ENCODE assay signal across 8 mouse cellular contexts in the genomic region with DNA sequence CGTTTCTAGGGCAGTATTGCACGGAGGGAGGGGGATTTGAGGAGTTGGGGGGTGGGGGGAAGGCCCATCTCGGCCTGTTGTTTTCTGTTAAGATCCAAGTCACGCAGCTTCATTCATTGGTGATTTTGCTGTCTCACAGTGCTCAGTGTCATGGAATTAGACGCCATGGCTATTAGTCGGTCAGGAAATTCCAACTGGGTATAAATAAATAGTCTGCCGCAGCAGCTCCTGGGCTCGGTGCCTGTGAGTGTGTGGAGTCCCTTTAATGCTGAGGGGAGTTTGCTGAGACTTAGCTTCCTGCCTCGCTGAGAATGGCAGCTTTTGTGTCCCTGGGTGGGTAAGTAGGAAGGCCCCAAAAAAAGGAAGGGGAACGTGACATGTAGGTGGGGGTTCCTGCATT.
DNase-seq lines count a peak whose midpoint lies in the region; ATAC-seq and TF ChIP-seq lines count a peak whose summit lies in the region.

No protein-coding gene starts in this region.

- peak overlapping the region; percentile 43 for H3K9ac ChIP-seq in heart, postnatal 0 days (replicated peaks; ENCODE audit: low read depth, low read length)
- H3K9ac ChIP-seq in midbrain, embryonic 14.5 days (replicated peaks; ENCODE audit: low read length): no peak overlapping the region

- TF ChIP-seq CTCF in embryonic fibroblast, embryonic 13.5 days (IDR thresholded peaks at IDR 0.05; ENCODE audit: borderline replicate concordance, insufficient read depth, low read length): no peak
- TF ChIP-seq CTCF in heart, postnatal 0 days (IDR thresholded peaks at IDR 0.05; ENCODE audit: low read depth): no peak

- H3K9me3 ChIP-seq in heart, postnatal 0 days (replicated peaks; ENCODE audit: control insufficient read depth, low read length): no peaks in the 10 kb centered on the region
- no peaks in the 10 kb centered on the region for H3K9me3 ChIP-seq in midbrain, embryonic 14.5 days (ENCODE audit: control insufficient read depth, low read length)

- TF ChIP-seq EP300 in heart, postnatal 0 days (IDR thresholded peaks at IDR 0.05; ENCODE audit: low read depth): no peak

- H3K36me3 ChIP-seq in heart, postnatal 0 days (replicated peaks; ENCODE audit: control insufficient read depth, insufficient read depth, low read length): no peaks in the 10 kb centered on the region
- H3K36me3 ChIP-seq in midbrain, embryonic 14.5 days (ENCODE audit: control insufficient read depth, insufficient read depth, low read length): no peaks in the 10 kb centered on the region

- H3K4me2 ChIP-seq in heart, postnatal 0 days (ENCODE audit: low read depth, low read length): peak overlapping the region; percentile 57
- H3K4me2 ChIP-seq in midbrain, embryonic 14.5 days (ENCODE audit: low read length): peak overlapping the region; percentile 16; the same call in 1 of the 2 replicates

- peak; percentile 17 for DNase-seq in layer of hippocampus, adult 11-12 months (ENCODE audit: low spot score)
- no peak for DNase-seq in layer of hippocampus, postnatal 25 days (ENCODE audit: extremely low spot score in 1 of 2, low spot score in 1 of 2)
- peak; percentile 87 for DNase-seq in heart, postnatal 0 days (ENCODE audit: low spot score)
- DNase-seq in layer of hippocampus, adult 9-11 months: peak; percentile 24
- DNase-seq in midbrain, embryonic 14.5 days: peak; percentile 78
- DNase-seq in thymus, postnatal 4 days: no peak

- peak; percentile 75 for ATAC-seq in heart, postnatal 0 days (ENCODE audit: insufficient read depth, low read depth)
- peak; percentile 55; the same call in 1 of the 2 replicates for ATAC-seq in midbrain, embryonic 14.5 days (ENCODE audit: low FRiP score, low TSS enrichment)
- ATAC-seq in granulocyte monocyte progenitor cell, adult 5-6 weeks (replicated peaks; ENCODE audit: poor library complexity, severe bottlenecking): no peak

- no peak overlapping the region for H3K4me3 ChIP-seq in embryonic fibroblast, embryonic 13.5 days (ENCODE audit: insufficient read depth, low read length)
- peak overlapping the region; percentile 19 for H3K4me3 ChIP-seq in heart, postnatal 0 days (ENCODE audit: low read depth, low read length)
- no peak overlapping the region for H3K4me3 ChIP-seq in midbrain, embryonic 14.5 days (replicated peaks; ENCODE audit: low read depth, low read length)

- peak; percentile 32; the same call in 1 of the 2 replicates for TF ChIP-seq POLR2A in embryonic fibroblast, embryonic 13.5 days (IDR thresholded peaks at IDR 0.05; ENCODE audit: low read depth, low read length)

- H3K27me3 ChIP-seq in heart, postnatal 0 days (ENCODE audit: control insufficient read depth, insufficient read depth, low read length): no peaks in the 10 kb centered on the region
- peaks cover 7% of the 10 kb centered on the region; the same call in 1 of the 2 replicates for H3K27me3 ChIP-seq in midbrain, embryonic 14.5 days (ENCODE audit: control insufficient read depth, insufficient read depth, low read length)

- H3K27ac ChIP-seq in embryonic fibroblast, embryonic 13.5 days (ENCODE audit: insufficient read depth, low read length): peak overlapping the region; percentile 90
- peak overlapping the region; percentile 89 for H3K27ac ChIP-seq in heart, postnatal 0 days (ENCODE audit: low read depth)
- no peak overlapping the region for H3K27ac ChIP-seq in midbrain, embryonic 14.5 days (replicated peaks; ENCODE audit: low read depth, low read length)

- 9% methylated on average over 10 of the region's 10 CpGs for WGBS in heart, postnatal 0 days
- WGBS in midbrain, embryonic 14.5 days: 6% methylated on average over 10 of the region's 10 CpGs

- H3K4me1 ChIP-seq in embryonic fibroblast, embryonic 13.5 days (ENCODE audit: control insufficient read depth, insufficient read depth, low read length): peaks cover 7% of the 10 kb centered on the region; the same call in 1 of the 2 replicates
- peaks cover 25% of the 10 kb centered on the region for H3K4me1 ChIP-seq in heart, postnatal 0 days (ENCODE audit: control insufficient read depth, insufficient read depth)
- H3K4me1 ChIP-seq in midbrain, embryonic 14.5 days (ENCODE audit: control insufficient read depth, insufficient read depth, low read length): peaks cover 16% of the 10 kb centered on the region

Comparison
In these comparisons a context has a peak if more than half of its experiments do, and no peak if none do; other contexts are left out.
1. DNase-seq: peak in layer of hippocampus, adult 11-12 months (single experiment), heart, postnatal 0 days (single experiment), layer of hippocampus, adult 9-11 months (single experiment) and midbrain, embryonic 14.5 days (single experiment); none in layer of hippocampus, postnatal 25 days (0 of 2) and thymus, postnatal 4 days (single experiment).